Mouse (Mus musculus): ENCODE measurements around the gene Sbno1.
"Not testable (repeated sequence)": the region's sequence is repeated elsewhere in the genome, so short reads cannot be mapped to it uniquely, and the experiment has no call there.

Gene Sbno1

DNA sequence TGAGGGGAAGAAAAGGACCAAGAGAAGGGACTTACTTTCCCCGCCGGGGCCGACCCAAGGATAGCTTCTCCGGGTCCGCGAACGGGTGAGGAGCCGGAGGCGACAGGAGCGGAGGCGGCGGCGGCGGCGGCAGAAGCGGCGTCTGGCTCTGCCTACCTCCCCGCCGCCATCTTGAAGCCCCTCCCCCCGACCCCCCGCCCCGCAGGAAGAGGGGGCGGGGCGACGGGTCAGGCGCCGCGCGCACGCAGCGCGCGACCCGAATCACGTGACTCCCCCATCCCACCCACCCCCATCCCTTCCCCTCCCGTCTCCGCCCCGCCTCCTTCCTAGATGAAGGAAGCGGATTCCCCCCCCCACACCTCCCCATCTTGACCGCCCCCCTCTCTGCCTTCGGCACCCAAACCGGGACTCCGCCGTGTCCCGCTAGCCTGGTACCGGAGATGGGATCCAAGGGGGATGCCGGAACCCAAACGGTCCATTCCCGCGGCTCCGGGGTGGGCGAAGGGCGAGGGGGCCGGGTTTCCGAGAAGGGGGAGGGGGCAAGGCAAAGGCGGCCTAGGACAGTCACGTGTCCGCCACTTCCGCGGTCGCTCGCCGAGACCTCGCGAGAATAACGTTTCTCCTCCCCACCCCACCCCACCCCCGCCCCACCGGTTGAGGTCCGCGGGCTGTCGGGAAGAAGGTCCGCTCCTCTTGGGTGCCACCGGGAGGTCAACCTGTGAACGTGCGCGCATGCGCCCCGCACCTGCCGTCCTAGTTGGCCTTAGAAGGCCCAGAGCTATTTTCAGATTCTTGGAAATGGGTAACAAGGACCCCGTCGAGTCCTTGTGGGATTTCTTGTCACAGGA lies at the start of gene Sbno1:
Sbno1 (minus strand) TSS at position 590 of the 848 bp plus-strand sequence.
- DNase-seq (ENCODE audit: low read depth), result peak; percentile 98

DNA sequence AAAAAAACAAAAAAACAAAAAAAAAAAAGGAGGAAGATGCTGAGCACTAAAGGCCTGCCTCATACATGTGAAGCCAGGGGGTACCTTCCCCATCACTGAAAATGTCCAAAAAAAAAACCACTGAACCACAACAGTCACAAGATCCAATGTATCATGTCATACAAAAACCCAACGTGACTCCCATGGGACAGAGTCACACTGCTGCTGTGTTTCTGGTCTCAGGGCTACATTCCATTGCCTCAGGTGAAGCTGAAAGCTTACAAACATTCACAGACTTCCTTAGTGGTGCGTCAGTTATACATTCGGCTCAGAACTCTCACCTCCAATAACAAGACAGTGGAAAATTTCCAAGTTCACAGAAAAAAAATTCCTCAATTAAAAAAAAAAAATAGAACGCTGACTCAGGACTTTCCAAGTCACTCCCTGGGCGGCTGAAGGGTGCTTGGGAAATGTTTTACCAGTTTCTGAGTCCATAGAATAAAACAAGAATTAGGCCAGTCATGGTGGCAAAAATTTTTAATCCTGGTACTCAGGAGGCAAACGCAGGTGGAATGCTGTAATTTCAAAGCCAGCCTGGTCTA lies 44.9 kb upstream of the Sbno1 start:
- DNase-seq (ENCODE audit: low read depth), result no peak

DNA sequence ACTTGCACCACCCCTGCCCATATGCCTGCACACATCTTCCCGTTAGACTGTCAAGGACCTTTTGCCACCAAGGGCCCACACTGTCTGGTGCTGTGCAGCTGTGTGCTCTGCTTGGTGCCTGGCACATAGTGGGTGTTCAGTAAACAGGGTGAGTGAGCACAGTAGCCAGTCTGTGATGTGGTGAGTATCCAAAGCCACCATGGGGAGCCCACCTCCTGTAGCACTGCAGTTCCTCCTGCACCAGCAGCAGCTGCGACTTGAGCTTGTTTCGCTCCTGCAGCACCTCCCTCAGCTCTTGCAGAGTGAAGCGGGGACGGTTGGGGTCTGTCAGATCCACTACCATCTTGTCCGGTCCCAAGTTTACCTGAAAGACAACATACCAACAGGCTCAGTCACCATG lies 43.7 kb upstream of the Sbno1 start:
- DNase-seq (ENCODE audit: low read depth), result no peak

DNA sequence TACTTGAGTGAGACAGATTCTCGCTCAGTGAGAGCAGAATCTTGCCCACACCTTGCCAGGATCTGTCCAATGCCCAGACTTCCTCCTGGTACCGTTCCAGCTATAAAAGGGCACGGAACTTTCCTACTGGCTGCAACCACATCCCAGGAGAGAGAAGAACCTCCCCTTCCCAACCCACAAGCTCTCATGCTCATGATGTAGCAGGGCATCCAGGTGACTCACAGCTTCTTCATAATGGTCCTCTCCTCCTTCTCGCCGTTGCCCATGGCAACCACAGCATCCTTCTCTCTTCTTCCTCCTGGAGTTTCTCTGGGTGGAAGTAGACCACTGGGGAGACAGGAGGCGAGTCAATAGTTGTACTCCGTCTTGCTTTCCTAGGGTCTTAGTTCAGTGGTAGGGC lies 42.6 kb upstream of the Sbno1 start:
- DNase-seq (ENCODE audit: low read depth), result no peak

DNA sequence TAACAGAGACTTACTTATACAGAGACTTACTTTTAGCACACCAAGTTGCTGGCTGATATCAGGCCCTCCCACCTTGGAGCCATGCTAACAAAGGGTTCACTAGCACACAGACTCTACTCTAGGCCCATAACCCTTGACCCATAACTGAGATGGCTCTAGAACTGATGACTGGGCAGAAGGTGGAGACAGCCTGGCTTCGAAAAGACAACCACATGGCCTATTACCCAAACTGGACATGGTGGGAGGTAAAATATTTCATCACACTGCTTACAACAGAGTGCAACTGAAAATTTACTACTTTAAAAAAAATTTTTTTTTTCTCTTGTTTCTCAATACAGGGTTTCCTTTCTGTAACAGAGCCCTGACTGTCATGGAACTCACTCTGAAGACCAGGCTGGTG lies 42.0 kb upstream of the Sbno1 start:
- peak; percentile 70 for DNase-seq (ENCODE audit: low read depth)

DNA sequence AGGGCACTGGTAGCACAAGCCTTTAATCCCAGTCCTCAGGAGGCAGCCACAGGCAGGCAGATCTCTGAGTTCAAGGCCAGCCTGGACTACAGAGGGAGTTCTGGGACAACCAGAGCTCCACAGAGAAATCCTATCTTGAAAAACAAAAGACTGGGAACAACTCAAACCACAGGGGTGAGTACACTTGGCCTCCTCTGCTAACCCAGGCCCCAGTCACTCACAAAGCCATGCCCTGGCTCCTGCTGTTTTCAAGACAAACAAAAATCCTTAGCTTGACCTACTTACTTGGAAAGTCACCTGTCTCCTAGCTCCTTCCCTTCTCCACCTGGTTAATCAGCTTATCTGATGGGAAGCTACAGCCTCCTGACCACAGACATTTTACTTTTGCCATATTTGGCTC lies 39.1 kb upstream of the Sbno1 start:
- no peak for DNase-seq (ENCODE audit: low read depth)

DNA sequence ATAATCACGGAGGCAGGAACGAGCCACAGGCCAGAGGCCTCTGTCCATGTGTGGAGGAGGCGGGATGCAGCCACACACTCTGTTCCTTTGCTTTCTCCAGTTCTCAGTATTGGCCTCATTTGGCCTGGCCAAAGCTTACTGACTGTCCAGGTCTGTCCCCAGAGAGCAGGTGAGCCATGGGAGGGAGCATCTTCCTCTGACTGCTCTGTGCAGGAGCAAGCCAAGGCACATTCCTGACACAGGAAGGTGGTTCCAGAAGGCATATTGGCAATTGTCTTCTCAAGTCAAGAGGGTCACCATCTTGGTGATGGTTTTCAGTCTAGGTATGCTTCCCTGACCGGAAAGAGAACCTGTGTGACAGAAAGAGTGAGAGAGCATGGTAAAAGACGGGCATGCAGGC lies 37.7 kb upstream of the Sbno1 start:
- DNase-seq (ENCODE audit: low read depth), result no peak

DNA sequence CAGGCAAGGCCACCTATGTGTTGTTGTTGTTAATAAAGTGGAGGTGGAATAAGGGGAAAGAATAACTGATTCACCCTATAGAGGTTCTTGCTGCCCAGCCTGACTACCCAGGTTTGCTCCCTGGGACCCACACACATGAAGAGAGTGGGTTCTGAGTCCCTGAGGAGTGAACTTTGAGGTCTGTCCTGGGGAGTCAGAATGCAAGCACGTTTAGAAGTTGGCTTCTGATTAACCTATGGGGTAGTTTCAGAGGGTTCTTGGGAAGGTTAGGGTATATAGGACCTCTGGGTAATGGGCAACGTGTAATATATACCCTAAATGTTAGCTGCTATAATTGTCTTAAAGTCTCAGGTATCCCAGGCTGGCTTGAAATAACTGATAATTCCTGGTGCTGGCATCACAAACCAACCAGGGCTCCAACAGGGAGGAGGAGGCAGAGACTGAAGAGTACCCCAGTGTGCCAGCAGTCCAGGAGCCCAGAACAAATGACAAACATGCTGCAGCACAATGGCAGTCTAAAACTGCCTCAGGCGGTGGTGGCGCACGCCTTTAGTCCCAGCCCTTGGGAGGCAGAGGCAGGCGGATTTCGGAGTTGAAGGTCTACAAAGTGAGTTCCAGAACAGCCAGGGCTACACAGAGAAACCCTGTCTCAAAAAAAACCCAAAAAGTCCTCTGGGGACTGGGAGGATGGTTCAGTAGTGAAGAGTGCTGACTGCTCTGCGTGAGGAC lies 36.7 kb upstream of the Sbno1 start:
- DNase-seq (ENCODE audit: low read depth), result no peak

DNA sequence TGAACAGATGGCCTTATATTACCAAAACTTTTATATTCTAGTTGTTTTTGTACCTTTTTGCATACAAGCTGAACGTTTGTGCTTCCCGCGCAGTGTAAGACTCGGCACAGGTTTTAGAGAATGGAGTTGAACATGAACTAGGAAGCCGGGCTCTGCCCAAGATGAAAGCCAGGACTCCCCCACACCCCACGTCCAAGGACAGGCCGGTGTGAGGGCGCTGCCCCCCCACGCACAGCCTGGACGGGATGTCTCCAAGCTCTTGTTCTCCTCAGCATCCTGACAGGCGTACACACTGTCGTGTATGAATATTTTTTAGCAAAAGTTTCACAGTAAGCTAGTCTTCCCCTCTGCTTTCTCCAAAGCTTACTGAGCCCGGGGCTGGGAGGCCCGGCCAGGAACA lies 35.1 kb upstream of the Sbno1 start:
- not testable (repeated sequence) for DNase-seq (ENCODE audit: low read depth)

DNA sequence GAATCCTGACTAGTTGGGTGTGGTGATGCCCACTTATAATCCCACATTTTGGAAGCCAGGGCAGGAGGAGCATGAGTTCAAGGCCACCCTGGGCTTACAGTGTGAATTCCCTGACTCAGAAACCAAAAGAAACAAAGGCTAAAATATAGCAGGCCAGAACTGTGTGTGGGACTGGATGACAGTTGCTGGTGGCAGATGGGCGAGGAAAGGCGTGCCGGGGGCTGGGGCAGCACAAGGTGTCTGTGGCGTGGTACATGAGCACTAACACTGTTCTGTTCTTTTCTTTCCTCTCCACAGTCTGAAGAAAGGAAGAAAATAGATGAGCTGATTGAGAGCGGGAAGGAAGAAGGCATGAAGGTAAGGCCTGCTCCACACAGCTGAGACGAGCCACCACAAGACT lies 31.0 kb upstream of the Sbno1 start:
- DNase-seq (ENCODE audit: low read depth), result no peak

DNA sequence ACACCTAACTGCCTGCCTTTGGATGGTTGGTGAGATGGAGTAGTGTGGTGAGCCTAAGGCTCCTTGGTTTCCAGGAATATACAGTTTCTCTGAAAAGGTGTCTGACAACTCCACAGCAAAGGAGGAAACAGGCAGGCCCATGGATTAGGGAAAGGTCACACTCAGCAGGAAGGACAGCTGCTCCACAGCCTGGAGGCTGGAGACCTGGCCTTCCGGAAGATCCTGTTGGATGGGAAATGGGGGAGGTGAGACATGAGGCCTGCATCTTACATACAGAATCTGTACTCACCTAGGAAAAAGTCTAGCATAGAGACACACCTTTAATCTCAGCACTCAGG lies 28.2 kb upstream of the Sbno1 start:
- DNase-seq (ENCODE audit: low read depth), result no peak

DNA sequence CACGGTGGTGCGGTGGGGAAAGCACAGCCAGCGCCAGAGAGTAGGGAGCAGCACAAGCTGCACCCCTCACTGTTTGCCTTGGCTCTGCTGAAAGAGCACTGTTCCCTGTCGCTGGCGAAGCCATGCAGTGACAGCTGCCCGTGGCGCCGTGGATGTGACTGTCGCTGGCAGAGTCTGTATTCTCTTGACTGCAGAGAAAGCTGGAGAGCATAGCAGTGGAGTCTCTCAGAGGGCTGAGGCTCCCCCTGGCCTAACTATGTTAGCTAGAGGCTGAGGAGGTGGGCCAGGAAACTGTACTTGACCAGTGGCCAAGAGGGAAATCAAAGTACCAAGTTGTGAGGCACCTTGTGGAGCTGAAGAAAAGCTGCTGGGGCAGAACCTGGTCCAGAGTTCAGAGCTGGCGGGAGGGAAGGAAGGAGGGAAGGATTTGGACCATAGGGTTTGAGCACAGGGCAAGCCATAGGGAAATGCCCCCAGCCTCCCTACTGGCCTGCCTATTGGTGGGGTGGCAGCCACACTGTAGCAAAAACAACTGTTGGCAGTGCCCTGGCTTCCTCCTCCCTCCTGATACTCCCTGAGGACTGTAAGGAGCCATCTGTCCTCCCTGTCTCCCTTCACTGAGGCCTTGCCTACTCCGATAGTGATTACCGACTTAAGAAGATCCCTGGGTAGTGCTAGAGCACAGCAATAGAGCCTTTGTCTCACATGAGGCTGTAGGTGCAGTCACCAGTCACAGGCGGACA lies 27.7 kb upstream of the Sbno1 start:
- DNase-seq (ENCODE audit: low read depth), result no peak

DNA sequence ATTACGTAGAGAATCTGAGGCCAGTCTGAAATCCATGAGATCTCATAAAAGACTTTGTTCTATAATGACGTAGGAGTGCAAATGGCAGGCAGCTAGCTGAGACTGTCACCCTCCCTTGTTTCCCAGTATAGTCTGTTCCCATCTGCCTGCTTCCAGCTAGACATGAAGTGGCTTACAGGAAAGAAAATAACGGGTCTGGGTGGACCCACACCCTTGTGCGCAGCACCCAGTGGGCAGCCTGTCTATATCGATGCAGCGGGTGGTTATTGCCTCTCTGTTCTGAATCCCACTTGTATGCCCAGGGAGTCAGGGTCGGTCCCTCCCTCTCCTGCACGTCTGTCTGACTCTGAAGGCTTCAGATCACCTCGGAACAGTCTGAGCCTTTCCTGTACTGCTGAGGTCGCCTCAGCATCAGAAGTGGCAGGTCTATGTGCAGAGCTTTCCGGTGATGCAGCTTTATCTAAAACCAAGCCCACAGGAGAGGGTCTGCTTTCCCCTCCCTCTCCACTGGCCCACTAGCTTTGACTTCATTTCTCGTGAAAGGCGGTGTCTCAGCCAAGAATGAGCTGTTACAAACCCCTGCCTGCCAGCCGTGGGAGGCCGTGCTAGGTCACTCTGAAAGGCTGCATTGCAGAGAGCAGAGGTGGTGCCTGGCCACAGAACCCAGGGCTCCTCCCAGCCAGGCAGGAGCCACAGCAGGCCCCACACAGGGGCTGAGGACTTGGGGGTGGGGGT lies 26.9 kb upstream of the Sbno1 start:
- DNase-seq (ENCODE audit: low read depth), result no peak

DNA sequence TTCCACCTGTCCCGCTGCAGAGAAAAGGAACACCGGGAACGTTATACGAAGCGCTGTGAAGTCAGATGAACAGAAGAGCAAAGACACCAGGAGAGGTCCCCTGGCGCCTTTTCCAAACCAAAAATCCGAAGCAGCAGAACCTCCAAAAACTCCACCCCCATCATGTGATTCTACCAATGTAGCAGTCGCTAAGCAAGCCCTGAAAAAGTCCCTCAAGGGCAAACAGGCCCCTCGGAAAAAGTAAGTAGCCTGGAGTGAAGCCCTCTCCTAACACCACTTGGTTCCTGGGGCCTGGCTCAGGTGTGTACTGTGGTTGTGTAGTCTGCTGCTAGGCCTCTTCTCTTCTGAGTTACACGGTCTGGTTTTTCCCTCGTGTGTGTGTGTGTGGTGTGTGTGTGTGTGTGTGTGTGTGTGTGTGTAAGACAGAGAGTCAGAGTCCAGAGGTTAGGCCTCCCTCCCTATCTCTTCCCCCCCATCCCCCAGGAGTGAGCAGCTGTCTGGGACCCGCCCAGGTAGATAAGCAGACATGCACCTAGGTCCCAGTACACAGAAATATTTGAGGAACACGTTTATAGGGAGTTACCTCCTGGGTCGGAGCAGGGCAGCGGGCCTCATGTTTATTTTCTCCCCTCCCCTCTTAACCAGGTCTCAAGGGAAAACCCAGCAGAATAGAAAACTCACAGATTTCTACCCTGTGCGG lies 25.0 kb upstream of the Sbno1 start:
- no peak for DNase-seq (ENCODE audit: low read depth)

DNA sequence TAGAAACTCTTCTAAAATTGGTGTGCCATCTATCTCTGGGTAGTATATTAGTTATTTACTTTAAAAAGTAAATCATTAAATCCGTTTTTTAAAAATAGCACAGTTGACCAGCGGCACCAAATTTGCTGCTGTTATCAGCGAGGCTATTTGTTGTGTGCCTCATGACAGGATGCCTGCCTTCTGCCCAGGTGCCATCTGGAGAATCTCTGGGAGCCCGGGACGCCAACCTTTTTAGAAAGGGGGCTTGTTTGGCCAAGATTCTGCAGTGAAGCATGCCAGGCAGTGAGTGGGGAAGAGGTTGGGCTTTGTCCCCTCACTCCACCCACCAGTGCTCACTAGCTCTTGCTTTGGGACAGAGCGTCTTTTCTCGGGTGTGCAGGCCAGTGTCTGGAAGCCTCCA lies 24.2 kb upstream of the Sbno1 start:
- no peak for DNase-seq (ENCODE audit: low read depth)

DNA sequence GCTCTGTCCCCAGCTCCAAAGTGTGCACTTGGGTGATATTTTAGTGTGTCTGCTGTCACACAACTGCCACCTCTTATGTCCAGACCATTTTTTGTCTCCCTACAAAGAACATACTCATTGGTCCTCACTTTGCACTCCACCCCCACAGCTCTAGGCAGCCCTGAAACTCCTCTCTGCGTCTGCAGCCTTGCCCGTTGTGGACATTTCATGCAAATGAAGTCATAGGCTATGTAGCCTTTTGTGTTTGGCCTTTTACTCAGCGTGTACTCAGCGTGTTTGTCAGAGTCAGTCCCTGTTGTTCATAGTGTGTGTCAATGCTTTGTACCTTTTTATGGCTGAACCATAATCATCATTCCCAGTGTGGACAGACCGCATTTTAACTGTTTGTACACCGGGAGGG lies 23.7 kb upstream of the Sbno1 start:
- no peak for DNase-seq (ENCODE audit: low read depth)

DNA sequence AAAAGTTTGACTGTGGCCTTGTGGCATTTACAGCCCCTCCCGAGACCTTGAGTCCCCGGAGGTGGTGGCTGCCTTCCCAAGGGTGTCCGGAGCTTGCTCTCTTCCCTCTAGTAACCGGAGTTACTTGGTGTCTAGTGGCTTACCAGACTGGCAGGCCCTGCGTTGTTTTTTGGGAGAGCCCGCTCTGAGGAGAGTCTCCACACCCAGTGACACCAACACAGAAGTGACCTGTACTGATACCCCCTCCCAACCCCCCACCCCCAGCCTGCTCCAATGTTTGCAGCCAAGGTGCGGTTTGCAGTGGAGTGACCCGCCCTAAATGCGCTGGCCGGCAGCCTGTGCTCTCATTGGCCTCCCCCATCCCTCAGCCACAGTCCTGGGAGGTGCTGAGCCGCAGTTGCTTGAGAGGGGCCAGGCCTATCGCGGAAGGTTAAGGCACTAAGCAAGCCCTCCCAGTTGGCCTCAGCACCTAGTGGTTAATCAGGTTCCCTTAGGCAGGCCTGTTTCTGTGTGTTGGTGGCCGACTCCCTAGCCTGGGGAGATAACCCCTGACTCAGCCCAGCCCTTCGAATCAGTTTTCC lies 20.6 kb upstream of the Sbno1 start:
- DNase-seq (ENCODE audit: low read depth), result peak; percentile 94

DNA sequence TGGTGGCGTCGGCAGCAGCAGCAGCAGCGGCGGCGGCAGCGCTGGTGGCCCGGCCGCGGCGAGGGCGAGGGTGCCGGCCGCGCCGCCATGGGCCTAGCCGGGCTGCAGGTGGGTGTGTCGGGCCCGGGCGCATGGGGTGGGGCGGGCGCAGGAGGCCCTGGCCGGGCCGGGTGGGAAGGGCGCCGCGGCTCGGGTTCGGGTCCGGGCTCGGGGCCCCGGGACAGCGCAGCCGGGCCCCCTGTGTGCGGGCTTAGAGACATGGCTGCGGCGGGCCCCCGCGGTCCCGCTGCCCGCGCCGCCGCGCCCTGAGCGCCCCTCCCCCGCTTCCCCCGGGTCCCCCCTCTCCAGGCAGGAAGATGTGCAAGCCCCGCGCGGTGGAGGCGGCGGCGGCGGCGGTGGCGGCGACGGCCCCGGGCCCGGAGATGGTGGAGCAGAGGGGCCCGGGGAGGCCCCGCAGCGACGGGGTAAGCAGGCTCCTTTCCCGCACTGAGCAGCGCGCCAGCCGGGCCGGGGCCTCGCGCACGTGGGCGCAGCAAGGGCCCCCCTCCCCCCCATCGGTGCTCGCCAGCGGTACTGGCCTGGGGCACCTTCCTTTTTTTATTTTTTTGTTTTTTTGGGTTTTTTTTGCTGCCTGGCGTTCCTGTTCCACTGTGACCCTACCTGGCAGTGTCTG lies 20.0 kb upstream of the Sbno1 start:
- DNase-seq (ENCODE audit: low read depth), result no peak

DNA sequence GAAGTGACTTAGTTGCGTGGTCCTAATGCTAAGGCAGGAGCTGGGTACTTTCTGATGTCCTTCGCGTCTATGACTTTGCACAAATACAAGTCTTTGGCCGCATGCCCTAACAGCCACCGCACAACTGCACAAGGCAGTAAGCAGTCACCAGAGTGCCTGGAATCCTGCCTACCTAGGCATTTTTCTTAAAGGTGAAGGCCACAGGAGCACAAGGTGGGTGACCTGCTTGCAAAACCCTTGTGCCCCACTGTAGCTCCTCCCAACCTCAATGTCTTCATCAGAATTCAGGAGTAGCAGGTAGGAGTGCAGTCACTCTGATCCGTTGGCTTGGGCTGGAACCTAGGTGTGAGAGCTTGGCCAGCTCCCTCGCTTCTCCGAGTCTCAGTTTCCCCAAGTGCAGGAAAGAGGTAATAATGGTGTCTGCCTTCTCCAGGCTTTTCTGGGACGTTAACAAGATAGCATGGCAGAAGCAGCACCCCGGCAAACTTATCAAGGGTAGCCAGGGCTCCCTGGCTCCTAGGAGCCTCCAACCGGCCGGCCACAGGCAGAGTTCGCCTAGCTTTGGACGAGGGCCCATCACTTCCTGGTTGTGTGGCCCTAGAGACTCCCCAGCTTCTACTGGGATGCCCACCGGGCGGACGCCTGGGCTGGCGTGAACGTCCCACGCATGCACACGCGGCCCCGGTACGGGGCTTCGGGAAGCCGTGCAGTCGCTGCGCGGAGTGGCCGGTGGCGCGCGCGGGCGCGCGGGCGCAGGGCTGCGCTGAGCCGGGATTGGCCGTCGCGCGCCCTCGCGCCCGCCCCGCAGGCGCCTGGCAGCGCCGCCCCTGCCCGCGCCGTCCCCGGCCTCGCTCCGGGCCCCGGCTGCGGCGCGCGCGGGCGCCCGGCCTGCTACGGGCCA lies 19.1 kb upstream of the Sbno1 start:
- peak; percentile 90 for DNase-seq (ENCODE audit: low read depth)
